Mouse (Mus musculus) midbrain, postnatal 0 days (tissue): ENCODE measurements around the gene Ptpn11. TPM values are rescaled to one million over a fixed set of nuclear protein-coding genes. Genes with fewer than 3 reads are reported as not detected.
"Not testable (repeated sequence)": the region's sequence is repeated elsewhere in the genome, so short reads cannot be mapped to it uniquely, and the experiment has no call there.

Source experiments
- ATAC-seq: fragments of 200-750 bp; cut with Nextera tagmentation; 2 replicates; pipeline ENCODE4 v1.8.0; 2017; ENCODE audit warnings: moderate number of reproducible peaks, mild to moderate bottlenecking, moderate TSS enrichment, moderate library complexity; ENCODE audit not compliant: low FRiP score
- DNase-seq: peaks from one replicate; pipeline ENCODE4 v3.0.0-alpha.2; 2015; ENCODE audit warnings: low spot score
- H3K27ac ChIP-seq: fragments of 300-500 bp; sonication (generic); 2 replicates; pipeline ENCODE4 v1.5.1; 2014; ENCODE audit warnings: low read depth, mild to moderate bottlenecking, low read length, mixed read lengths
- H3K27me3 ChIP-seq: fragments of 300-500 bp; sonication (generic); 2 replicates; pipeline ENCODE4 v1.6.1; 2014; ENCODE audit warnings: low read length, control low read depth, mixed read lengths; ENCODE audit not compliant: insufficient read depth
- H3K36me3 ChIP-seq: fragments of 300-500 bp; sonication (generic); 2 replicates; pipeline ENCODE4 v1.6.1; 2014; ENCODE audit warnings: low read length, control low read depth, mixed read lengths; ENCODE audit not compliant: insufficient read depth
- H3K4me1 ChIP-seq: fragments of 300-500 bp; sonication (generic); 2 replicates; pipeline ENCODE4 v1.6.1; 2014; ENCODE audit warnings: mild to moderate bottlenecking, control low read depth, antibody characterized with exemption, low read length, mixed read lengths; ENCODE audit not compliant: insufficient read depth
- H3K4me2 ChIP-seq: fragments of 300-500 bp; sonication (generic); 2 replicates; pipeline ENCODE4 v1.6.1; 2014; ENCODE audit warnings: low read depth, mild to moderate bottlenecking, low read length, mixed read lengths; ENCODE audit not compliant: poor library complexity, severe bottlenecking
- H3K4me3 ChIP-seq: fragments of 300-500 bp; sonication (generic); 2 replicates; pipeline ENCODE4 v1.5.1; 2014; ENCODE audit warnings: low read depth, mild to moderate bottlenecking, low read length, moderate library complexity
- H3K9ac ChIP-seq: fragments of 300-500 bp; sonication (generic); replicated peaks from 2 replicates; pipeline ENCODE4 v1.6.1; 2014; ENCODE audit warnings: mild to moderate bottlenecking, low read length, moderate library complexity, mixed read lengths; ENCODE audit not compliant: poor library complexity, severe bottlenecking
- H3K9me3 ChIP-seq: fragments of 300-500 bp; sonication (generic); 2 replicates; pipeline ENCODE4 v1.6.1; 2016; ENCODE audit warnings: low read length, control low read depth
- CTCF ChIP-seq: IDR thresholded peaks from 2 replicates; pipeline ENCODE4 v1.5.1; 2016; ENCODE audit warnings: antibody characterized with exemption, mild to moderate bottlenecking
- WGBS: fragments of 180-500 bp; shearing (Covaris S2); extraction: QIAGEN DNeasy Blood & Tissue Kit; methylation state at CpG from one replicate; pipeline ENCODE4 v1.1.7; 2014; 5-methylcytosine and 5-hydroxymethylcytosine counted together
- polyA plus RNA-seq: library from polyadenylated mRNA; unstranded; fragments of >200 nt; fragmentation: Nextera tagmentation; extraction: Ambion mirVana; gene quantifications from 2 replicates; pipeline ENCODE4 v1.2.1, GENCODE M21; 2015
- total RNA-seq: library from RNA; depleted of rRNA; stranded (reverse); fragments of >200 nt; gene quantifications from 2 replicates; pipeline ENCODE4 v1.2.3, GENCODE M21; 2014

Ptpn11 gene
- total and polyA plus RNA-seq, 2 experiments from 2014 or later = 24.8 to 54.4 TPM

DNA sequence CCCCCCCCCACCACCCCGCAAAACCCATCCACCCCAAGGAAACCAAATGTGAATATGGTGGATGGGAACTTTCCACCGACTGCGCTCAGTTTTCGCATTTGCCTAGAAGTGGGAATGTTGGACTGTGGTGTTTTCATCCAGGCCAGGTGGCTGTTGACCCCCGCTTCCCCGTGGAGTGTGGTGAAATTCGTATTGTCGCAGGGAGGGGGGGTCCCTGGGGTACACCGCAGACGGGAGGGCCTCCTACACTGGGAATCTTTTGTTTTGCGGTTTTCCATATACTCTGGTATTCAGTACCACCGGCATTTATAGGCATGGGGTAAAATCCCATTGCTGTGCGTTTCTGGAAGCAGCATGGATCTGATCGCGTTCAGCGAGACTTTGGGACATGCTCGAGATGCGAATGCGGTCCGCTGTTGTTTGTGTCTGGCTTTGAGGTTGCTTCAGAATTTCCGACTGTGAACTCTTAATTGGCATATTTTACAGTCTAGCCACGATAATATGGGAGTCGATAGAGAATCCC lies 30.2 kb upstream of the Ptpn11 start:
- Histone ChIP-seq H3K27ac (peak overlapping the region; percentile 96), H3K27me3 (no peaks in the 10 kb centered on the region), H3K4me3 (peak overlapping the region; percentile 94), H3K9ac (peak overlapping the region; percentile 98), H3K4me2 (peak overlapping the region; percentile 75), H3K9me3 (no peaks in the 10 kb centered on the region), H3K4me1 (no peaks in the 10 kb centered on the region), H3K36me3 (no peaks in the 10 kb centered on the region)
- no peak for TF ChIP-seq CTCF
- WGBS = 4% methylated on average over 23 of the region's 23 CpGs
- DNase-seq = no peak
- ATAC-seq = 0 out of 2 replicates have a peak, but pooled peaks have one; percentile 6

- peak overlapping the region; percentile 75 for H3K4me2 ChIP-seq
- peak overlapping the region; percentile 96 for H3K27ac ChIP-seq
- no peaks in the 10 kb centered on the region for H3K27me3 ChIP-seq
- 0% methylated on average over 25 of the region's 38 CpGs for WGBS
- H3K4me1 ChIP-seq = no peaks in the 10 kb centered on the region
- peak overlapping the region; percentile 98 for H3K9ac ChIP-seq
- ATAC-seq (peak; percentile 57; the same call in 1 of the 2 replicates), DNase-seq (peak; percentile 54)
- no peak for TF ChIP-seq CTCF
- H3K4me3 ChIP-seq = peak overlapping the region; percentile 94
- no peaks in the 10 kb centered on the region for H3K36me3 ChIP-seq
- H3K9me3 ChIP-seq = no peaks in the 10 kb centered on the region
Observed at GRCm38 (mm10) chr5:121220732-121221301, 29.6 kb upstream of the Ptpn11 start.

DNA sequence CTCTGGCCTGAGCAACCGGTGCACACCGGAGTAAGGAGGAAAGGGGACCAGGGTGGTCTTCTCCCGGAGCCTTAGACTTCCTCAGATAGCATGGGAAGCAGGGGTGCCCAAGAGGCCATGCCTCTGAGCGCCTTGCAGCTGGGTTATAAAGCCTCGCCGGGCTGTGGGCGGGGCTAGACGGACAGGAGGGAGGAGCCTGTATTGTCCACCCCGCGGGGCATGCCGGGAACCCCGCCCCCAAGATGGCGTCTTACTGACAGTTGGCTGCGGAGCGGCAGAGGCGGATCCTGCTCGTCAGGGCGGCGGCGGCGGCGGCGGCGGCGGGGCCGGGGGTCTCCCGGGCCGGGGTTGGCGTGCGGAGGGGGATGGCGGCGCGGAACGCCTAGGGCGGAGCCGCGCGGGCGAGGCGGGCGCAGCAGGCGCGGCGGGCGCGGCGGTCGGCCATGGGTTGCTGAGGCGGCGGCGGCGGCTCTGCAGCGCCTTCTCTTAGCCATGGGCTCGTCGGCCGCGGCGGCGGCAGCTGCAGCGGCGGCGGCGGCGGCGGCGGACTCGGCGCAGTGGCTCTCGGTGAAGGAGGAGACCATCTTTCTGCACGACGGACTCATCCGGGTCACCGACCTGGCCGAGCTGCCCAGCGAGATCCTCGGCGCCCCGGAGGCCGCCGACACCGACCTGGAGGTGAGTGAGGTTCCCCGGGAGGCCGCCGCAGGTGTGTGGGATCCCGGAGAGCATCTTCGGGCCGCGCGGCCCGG lies 29.0 kb upstream of the Ptpn11 start, which contains the start of gene Hectd4:
Gene Hectd4 (plus strand): TSS at position 240 of the 752 bp plus-strand sequence.
- H3K4me1 ChIP-seq = no peaks in the 10 kb centered on the region
- H3K9me3 ChIP-seq = no peaks in the 10 kb centered on the region
- peak within 1 kb of the TSS; percentile 96 for H3K27ac ChIP-seq
- ATAC-seq = peak; percentile 82
- peak within 1 kb of the TSS; percentile 75 for H3K4me2 ChIP-seq
- no peaks in the 10 kb centered on the region for H3K27me3 ChIP-seq
- no peak for TF ChIP-seq CTCF
- DNase-seq = peak; percentile 95
- peak within 1 kb of the TSS; percentile 98 for H3K9ac ChIP-seq
- 1% methylated on average over 67 of the region's 90 CpGs for WGBS
- peak within 1 kb of the TSS; percentile 94 for H3K4me3 ChIP-seq
- no peaks in the 10 kb centered on the region for H3K36me3 ChIP-seq

- ATAC-seq = no peak
- Histone ChIP-seq H3K9me3 (no peaks in the 10 kb centered on the region), H3K27ac (no peak overlapping the region), H3K36me3 (no peaks in the 10 kb centered on the region), H3K4me3 (no peak overlapping the region), H3K9ac (no peak overlapping the region), H3K27me3 (no peaks in the 10 kb centered on the region), H3K4me1 (no peaks in the 10 kb centered on the region), H3K4me2 (no peak overlapping the region)
- 71% methylated on average over 1 of the region's 1 CpGs for WGBS
- TF ChIP-seq CTCF = no peak
- DNase-seq = no peak
Observed at GRCm38 (mm10) chr5:121219190-121219589, 28.0 kb upstream of the Ptpn11 start.

- no peaks in the 10 kb centered on the region for H3K27me3 ChIP-seq
- no peak overlapping the region for H3K27ac ChIP-seq
- no peak overlapping the region for H3K9ac ChIP-seq
- H3K4me2 ChIP-seq = no peak overlapping the region
- H3K4me1 ChIP-seq = no peaks in the 10 kb centered on the region
- H3K9me3 ChIP-seq = no peaks in the 10 kb centered on the region
- DNase-seq (no peak), ATAC-seq (no peak)
- TF ChIP-seq CTCF = no peak
- WGBS = 88% methylated on average over 2 of the region's 2 CpGs
- no peaks in the 10 kb centered on the region for H3K36me3 ChIP-seq
- H3K4me3 ChIP-seq = no peak overlapping the region
Observed at GRCm38 (mm10) chr5:121217313-121217634, 26.1 kb upstream of the Ptpn11 start.

GRCm38 (mm10) chr5:121216584-121217312 lies 25.6 kb upstream of the Ptpn11 start:
- ATAC-seq, H3K9ac ChIP-seq, DNase-seq, H3K27me3 ChIP-seq, H3K9me3 ChIP-seq, H3K4me1 ChIP-seq, H3K36me3 ChIP-seq, H3K4me2 ChIP-seq, H3K27ac ChIP-seq, H3K4me3 ChIP-seq: not testable (repeated sequence)
- WGBS = 86% methylated on average over 9 of the region's 9 CpGs
